Mouse (Mus musculus) thymus, postnatal 25 days (tissue): ENCODE data around the gene Fras1.

Experiments
- DNase-seq: peaks from one replicate; pipeline ENCODE4 v3.0.0; 2022

Fras1 gene

DNA sequence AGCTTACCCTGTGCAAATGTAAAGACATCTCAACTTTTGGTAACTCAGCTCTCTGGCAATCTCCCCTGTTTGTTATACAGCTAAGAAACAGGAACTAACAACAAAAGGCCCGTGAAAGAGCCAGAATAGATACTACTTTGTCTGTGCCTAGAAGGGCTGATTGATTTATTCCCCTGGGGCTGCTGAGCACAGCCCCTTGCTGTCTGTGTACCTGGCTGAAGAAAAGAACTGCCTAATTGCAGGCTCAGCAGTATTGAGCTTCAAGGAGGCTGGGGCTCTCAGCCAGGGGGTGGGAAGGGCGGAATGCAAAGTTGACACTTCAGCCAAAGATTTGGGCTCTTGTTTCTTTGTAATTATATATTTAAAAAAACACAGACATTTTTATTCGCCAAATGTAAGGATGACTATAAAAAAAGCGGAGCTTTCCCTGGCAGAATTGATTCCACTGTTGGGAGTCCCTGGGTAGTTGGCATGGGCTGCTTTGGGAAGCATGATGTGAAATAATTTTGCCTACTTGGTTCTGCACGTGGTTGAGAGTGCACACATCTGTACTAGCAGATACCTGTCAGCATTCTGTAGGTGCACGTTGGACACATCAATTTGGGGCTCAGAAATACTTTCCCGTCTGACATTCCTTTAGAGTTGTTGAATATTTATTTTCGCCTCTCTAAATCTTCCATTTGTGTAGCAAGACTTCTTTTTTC is 31.5 kb downstream of the Fras1 start:
- no peak for DNase-seq

DNA sequence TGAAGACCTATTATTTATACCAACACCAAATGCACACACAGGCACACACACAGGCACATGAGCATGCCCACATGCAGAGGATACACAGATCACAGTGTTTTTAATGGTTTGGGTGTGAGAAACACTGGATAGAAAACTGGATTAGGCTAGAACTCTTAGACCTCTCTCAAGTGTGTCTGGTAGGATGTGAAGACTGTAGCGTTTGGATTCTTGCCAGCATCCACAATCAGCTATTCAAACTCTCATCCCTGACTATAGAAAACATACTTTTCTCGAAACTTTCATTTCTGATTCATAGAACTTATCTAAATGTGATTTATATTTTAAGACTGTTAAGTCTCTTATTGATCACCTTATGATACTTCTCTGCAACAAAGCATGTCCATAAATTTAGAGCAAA is 34.5 kb downstream of the Fras1 start:
- no peak for DNase-seq

DNA sequence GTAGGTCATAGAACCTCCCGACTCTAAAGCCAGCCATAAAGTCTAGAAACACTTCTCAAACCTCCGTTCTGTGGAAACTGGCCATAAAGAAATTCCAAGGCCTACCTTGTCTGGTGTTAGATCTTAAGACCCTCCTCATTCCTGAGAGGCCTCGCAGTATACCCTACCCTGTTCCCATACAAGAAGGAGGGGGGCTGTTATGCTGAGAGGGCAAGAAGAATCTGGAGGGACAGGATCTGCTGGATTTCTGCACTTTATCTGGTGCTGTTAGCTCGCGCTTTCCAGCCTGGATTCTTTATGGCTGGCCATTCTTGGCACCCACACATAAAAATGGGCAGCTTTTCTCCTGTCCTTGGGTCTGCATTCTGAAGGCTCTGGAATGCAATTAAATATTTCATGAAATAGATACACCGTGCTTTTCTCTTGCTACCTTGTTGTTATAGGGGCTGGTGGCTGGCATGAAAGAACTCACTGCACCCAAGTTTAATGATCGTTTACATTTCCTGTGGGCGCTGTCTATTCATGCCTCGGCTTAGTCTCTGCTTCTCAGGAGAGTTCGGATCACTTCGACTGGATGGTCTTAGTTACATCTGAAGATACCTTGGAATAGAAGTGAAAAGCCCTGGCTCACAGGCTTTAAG is 39.1 kb downstream of the Fras1 start:
- no peak for DNase-seq

DNA sequence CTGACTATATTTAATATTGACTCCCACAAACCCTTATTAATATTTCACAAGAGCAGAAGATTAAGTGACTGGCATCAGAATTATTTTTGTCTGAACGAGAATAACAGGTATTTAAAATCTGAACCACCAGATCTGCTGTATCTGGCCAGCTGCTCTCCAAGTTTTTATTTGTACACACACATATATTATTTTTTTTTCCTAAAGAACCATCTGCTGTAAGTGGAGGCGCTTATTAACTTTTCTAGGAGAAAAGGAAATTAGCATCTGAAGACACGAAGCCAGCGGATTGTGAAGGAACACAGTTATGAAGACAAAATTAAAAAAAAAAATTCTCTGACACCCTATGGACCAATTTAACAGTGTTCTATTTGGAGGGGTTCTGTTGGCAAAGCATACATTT is 43.4 kb downstream of the Fras1 start:
- DNase-seq, result no peak

DNA sequence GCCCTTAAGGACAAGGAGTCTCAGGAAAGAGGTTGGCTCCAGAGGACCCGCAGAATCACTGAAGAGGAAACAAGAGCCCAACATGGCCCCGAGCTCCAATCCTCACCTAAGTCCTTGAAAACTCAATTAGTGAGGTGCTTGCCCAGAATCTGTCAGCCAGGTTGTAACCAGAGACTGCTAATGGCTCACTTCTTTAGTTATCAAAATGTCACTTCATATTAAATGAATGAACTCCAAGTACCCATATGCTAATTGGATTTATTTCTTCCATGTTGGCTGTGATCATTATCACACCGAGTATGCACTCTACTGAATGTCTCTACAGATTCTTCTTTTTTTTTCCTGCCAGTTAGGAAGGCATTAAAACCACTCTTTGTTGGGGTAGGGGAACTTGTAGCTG is 47.8 kb downstream of the Fras1 start:
- no peak for DNase-seq

DNA sequence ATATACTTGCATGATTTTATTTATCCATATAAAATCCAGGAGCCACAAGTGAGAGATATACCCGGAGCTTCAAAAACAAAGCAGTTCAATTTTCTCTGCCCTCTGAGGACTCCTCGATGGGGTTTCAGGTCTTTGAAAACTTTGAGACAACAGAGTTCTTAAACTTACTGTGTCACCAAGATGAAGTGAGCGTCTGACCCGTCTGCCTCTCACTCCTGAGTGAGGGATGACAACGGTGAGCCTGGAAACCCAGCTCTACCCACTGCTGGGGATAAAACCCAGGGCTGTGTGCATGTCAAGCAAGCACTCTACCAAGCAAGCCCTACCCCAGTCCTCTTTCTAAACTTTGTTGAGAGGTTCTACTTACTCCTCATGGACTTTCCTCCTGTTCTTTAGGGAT is 49.0 kb downstream of the Fras1 start:
- no peak for DNase-seq

DNA sequence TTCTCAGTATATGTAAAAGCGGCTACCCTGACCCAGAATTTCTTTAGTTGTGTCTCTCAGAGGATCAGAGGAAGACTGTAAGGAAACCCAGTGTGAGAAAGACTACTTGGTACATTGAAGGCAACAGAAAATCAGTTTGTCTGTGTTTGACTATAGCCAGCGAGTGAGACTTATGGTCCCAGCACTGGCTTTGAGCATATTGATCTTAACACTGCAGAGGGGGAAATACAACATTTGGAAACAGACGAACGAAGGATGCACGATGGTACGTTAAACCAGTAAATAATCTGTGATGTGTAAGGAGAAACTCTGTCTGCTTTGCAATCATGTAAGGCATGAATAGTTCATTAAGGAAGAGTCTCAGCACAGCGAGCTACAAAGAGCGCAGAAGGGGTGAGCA is 51.6 kb downstream of the Fras1 start:
- DNase-seq, result no peak

DNA sequence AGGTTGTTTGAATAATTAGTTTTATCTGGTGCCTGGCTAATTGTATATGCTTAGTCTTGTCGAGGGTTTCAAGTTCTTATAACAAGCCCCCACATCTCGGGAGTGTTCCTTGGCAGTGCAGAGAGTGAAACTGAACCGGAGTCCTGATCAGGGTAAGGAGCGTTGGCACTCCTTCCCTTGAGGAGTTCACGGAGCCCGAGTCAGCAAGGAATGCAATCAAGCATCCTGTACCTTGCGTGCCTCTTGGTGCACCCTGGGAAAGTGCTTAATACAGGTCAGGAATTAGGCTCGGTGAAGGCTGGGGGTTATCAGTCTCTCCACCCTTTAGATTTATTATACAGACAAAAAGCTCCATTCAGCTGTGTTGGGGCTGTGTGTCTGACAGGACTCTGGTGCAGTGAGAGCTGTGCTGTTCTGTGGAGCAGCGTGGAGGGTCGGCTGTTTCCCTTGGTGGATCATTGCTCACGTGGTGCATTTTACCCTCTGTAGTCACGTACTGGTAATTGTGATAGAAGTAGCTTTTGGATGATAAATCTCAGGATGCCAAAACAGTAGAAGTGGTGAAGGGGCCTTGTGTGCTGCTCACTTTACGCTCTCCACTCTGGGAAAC is 55.9 kb downstream of the Fras1 start:
- DNase-seq, result no peak

DNA sequence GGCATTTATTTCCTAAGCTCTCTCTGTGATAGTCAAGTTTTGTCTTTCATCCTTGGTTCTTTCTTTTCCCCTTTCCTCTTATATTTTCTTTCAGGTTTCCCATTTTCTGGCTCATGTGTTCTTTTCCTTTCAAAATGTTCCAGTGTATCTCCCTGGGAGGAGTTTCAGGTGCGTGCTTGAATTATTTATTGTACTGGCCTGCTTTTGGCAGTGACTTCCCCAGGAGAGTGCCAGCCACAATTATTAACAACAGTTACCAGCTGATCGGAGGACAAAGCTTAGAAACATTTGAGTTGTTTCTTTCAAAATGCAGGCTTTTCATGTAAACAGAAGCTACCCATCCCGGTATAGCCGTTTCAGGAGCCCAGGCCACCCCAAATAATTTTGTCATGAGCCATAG is 64.1 kb downstream of the Fras1 start:
- DNase-seq, result no peak

DNA sequence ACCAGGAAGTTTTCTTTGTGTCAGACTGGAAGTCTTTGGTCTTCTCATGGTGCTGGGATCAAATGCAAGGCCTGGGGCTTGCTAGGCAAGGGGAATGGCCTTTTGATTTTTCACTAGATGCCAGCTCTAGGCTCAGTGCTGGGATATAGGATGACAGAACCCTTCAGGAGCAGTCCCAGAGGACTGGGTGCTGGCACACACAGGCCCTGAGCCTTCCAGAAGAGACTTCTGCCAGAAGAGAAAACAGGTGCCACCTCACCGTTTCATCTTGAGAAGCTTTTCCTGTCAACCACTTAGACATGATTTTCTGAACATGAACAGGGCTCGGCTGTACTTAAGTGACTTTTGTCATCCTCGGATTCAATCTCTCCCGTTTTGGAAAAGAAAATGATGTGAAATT is 66.1 kb downstream of the Fras1 start:
- DNase-seq, result no peak

DNA sequence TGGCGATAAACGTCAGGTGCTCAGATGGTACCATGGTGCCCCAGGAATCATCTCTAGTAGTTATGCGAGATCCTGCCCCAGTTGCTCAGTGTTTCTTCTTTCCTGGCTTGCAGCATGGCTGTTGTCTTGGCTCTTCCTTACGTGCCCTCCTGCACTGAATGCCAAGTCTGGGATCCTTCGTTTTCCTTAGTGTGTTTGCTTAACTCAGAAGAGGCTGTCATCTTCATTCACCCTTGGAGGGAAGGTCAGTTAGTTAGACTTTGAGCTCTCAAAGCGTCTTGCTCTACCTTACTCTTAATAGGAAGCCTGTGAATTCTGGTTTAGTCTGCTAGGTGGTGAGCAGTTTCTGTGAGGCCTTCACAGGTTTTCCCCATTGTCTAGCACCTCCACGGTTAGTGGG is 73.7 kb downstream of the Fras1 start:
- no peak for DNase-seq

DNA sequence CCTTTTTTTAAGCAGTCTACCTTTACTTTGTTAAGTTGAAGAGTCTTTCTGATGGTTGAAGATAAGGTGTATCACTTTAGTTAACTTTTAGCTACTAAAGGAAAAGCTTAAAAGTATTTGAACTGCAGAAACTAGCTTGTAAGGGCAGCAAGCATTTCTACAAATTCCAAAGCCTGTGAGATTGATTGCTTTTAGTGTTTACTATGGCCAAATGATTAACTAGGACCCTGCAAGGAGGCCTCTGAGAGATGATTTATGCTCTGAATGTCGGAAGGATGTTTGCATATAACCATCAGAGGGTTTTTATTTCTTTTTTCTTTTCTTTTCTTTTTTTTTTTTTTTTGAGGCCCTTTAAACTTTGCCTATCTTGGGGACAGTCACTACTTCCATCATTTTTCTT is 78.3 kb downstream of the Fras1 start:
- no peak for DNase-seq

DNA sequence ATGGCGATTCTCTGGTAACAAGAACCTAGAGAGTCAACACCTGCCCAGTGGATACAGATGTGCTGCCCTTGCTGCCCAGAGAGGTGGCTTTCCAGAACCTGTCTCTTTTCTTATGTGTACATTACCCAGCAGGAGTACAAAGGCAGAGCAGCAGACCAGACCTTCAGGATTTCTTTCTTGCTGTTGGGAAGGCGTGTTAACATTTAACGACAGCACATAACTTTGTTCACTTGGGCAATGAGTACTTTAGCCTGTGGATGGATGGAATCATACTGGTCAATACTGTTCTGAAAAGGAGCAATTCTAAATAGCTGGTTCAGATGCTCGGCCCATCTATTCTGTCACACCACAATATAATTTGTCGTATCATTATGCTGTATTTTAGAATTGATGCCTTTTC is 79.6 kb downstream of the Fras1 start:
- DNase-seq, result no peak

DNA sequence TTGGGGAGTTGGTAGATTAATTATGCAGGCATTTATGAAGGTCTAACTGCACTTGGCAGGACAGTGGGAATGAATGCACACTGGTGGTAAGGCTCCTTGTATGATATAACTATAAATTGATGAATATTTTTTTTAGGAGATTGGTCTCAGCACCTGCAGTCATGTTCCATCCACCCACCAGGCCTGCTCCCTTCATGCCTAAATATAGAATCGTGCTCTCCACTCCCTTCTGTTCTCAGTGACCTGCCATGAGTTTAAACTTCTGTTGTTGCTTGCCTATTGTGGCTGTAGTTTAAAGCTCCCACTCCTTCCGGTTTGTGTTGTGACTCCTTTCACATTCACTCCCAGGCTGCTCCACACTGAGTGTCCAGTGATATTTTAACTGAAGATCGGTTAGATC is 80.7 kb downstream of the Fras1 start:
- no peak for DNase-seq

DNA sequence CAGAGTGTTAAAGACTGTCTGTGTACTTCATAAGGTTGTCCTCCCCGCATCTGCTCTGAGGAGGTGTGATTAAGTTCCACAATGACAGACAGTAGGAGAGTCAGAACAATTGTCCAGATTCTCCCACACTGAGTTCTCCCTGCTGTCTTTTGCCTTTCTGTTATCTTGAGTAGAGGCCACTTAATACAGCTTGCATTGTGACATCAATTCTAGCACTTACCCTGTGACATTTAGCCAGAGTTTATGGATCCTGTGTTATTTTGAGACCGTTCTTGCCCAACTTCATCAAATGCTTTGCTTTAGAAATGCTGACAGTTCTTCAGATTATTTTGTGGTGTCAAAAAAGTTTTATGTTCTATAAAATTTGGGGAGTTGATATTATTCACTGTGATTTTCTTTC is 81.5 kb downstream of the Fras1 start:
- no peak for DNase-seq

DNA sequence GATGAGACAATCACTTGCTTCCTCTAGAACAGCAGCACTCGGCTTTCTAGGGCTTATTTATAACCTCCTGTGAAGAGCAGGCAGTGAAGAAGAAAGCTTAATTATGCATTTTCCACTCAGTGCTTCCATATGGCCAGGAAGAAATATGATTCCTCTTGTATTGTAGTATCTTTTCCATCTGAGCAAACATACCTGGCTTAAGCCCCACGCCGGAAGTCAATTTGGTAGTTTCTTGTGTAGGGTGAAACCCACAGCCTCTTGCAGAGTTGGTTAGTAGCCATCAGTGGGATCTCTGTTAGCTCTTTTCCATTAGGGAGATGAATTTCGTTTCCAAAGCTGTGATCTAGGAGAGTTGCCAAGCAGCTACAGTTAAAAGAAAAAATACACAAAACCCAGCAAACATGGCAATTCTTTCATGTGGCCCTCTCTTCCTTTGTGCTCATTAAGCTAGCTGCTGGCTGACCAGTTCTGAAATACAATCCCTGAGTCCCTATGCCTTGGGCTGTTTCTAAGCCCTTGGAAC is 83.7 kb downstream of the Fras1 start:
- DNase-seq, result no peak

DNA sequence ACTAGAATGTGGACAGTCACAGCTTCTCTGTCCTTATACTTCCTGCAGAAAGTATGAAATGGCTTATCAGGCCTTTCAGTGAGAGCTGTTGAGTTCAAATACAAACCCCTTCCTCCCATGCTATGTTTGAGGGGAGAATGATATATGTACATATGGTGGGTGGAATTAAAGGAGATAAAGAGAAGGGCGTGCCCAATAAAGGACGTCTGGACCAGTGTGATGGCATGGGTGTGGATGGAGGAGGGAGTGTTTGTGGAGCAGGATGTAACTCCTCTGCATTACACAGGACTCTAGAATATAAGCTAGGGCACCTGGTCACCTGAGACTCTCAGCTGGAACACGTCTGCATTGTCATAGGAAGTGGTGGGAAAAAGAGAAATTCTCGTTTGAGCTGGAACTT is 85.8 kb downstream of the Fras1 start:
- DNase-seq, result no peak

DNA sequence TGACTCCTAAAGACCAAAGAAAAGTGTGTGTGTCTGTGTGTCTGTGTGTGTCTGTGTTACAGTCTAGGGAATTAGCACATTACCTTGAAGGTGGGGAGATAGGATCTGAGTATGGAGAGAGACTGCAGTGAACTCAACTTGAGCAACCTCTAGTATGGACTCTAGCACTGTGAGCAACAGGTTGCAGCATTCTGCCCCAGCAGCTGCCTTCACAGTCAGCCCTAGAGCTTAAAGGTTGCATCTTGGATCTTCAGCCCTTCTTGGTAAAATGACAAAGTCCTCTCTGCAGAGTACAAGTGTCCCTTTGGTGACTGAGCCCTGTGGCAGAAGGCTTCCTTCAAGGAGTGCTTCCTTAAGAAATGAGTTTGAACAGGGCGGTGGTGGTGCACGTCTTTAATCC is 88.4 kb downstream of the Fras1 start:
- no peak for DNase-seq

DNA sequence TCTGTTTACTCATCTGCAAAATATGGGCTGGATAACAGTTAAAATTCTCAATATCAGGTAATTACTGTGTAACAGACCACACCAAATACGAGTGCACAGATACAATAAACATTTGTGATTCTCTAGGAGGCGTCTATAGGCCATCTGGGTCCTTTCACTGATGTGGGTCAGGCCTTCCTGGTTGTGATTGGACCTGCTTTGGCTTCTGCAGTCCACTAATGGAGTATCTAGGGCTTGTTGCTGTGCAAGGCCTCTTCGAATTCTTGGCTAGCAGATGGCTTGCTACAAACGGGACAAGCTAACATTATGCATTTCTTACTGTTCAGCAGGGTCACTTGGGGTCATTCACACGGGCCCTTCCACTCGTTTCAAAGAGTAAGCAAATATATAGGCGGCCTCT is 92.7 kb downstream of the Fras1 start:
- DNase-seq, result no peak

DNA sequence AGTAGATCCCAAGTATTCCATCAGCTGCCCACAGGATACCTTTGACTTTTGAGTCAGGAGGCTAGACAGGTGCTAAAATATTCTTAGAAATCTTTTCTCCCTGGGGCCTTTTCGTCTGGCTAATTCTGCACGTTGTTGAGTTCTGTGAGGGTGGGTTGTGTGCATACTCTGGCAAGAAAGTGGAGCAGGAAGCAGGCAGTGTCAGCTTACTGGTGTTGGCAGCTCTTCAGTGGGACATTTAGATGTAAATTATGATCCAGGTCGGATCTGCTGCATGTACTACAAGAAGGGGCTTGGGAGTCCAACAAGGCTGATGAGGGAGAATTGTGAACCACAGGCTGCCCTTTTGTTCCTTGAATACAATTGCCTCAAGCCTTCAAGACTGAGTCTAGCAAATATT is 98.2 kb downstream of the Fras1 start:
- DNase-seq, result no peak

DNA sequence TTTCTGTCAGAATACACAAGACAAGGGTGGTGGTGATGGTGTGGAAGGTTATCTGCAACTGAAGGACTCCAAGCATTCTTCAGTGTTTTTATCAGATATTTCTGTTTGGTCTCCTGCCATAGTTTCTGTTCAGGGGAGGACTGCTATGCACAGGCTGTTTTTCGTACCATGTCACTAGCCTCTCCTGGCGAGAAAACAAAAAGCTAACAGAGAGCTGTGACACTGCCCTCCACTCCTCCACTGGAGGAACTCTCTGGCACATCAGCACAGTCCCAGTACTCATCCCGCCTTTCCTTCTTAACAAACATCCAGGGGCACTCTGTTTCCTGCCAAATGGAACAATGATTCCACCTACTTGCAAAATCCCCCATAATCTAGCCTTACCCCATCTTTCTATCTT is 101.7 kb downstream of the Fras1 start:
- no peak for DNase-seq

DNA sequence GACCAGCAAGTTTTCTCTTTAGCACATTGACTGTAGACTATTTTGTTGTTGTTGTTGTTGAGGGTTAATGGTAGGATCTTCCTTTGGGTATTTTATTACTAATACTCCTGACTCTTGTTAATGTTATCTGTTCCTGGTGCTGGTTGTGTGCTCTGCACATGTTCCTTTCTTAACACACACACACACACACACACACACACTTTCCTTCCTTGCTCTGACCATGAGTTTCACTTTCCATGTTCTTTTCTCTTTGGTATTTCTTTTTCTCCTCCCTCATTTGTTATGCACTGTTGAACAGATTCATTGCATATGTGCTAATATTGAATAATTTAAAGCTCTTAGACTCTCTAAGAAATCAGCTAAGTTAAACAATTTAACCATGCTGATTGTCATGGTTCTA is 105.2 kb downstream of the Fras1 start:
- DNase-seq, result no peak

DNA sequence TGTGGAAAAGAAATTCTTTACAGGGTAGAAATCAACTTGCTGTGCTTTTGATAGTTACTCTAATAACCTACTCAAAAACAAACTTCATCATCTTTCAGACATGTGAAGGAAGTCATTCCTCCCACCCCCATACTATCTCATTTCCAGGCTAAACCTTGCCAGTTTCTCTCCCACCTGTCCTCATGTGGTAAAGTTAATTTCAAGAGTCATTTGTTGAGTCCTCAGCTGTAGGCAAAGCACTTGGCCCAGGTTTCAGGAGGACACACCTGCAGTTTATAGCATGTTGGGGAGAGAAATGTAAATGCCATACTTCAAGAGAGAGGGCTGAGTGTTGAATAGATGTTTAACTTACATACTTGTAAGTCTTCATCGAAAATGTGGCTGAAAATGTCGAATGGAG is 107.4 kb downstream of the Fras1 start:
- DNase-seq, result no peak

DNA sequence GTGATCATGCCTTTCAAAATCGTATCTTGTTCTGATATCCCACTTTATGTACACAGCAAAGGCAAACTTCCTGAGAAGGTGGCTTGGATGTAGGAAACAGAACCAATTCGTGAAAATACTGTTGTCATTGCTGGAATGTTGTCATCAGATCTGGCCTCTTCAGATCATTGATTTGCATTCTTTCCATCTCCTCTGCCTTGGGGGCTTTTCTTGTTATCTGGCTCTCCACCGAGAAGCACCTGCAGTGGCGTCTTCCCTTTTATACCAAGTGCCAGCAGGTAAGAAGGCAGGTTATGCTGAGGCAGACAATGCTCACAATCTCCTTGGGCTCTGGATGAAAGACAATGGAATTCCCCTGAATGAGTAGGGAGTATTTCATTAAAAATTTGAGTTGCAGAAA is 108.3 kb downstream of the Fras1 start:
- DNase-seq, result no peak

DNA sequence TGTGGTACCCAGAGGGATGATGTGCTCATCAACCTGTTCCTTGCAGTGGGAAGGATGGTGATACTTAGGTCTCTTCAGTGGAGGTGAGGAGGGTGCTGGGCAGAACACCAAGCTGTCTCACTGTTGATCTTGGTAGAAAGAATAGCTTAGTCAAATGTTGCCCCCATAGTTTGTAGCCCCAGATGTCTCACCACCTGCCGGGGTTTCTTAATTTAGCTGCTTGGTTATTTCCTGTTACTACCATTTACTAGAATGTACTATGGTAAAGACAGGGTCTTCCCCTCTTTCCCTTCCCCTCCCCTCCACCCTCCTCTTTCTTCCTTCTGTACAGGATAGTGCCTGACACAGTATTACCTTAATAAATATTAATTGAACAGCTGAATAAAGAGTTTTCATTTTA is 118.7 kb downstream of the Fras1 start:
- no peak for DNase-seq
